Mouse (Mus musculus) myocyte (in vitro differentiated cells): ENCODE measurements at regions not wholly inside any gene's neighbourhood (a gene's known extent, or its start where the extent isn't known, plus 50 kb on each side); places are given as distances from the start of the nearest gene placed in this dataset.

ENCODE experiments used
- H3K27me3 ChIP-seq: one replicate; pipeline ENCODE4 v1.6.1; 2011; ENCODE audit not compliant: control insufficient read depth, insufficient read depth, insufficient read length
- H3K36me3 ChIP-seq: one replicate; pipeline ENCODE4 v1.6.1; 2011; ENCODE audit not compliant: control insufficient read depth, insufficient read depth
- H3K4me2 ChIP-seq: one replicate; pipeline ENCODE4 v1.6.1; 2011; ENCODE audit warnings: low read depth, control low read depth
- H3K4me3 ChIP-seq: one replicate; pipeline ENCODE4 v1.5.1; 2011; ENCODE audit warnings: mild to moderate bottlenecking, control low read depth, moderate library complexity
- H3K79me2 ChIP-seq: one replicate; pipeline ENCODE4 v1.6.1; 2011; ENCODE audit not compliant: control insufficient read depth, insufficient read depth
- H3ac ChIP-seq: one replicate; pipeline ENCODE4 v1.6.1; 2011; ENCODE audit not compliant: control insufficient read depth, insufficient read length
- CEBPB ChIP-seq: IDR thresholded peaks from 2 replicates; pipeline ENCODE4 v1.6.1; 2011; ENCODE audit warnings: mild to moderate bottlenecking, moderate library complexity; ENCODE audit not compliant: poor library complexity, insufficient read depth, severe bottlenecking
- E2F4 ChIP-seq: IDR thresholded peaks from one replicate; pipeline ENCODE4 v1.6.1; 2011; ENCODE audit warnings: mild to moderate bottlenecking, control low read depth, moderate library complexity; ENCODE audit not compliant: insufficient read depth
- MAX ChIP-seq: IDR thresholded peaks from one replicate; pipeline ENCODE4 v1.6.1; 2011; ENCODE audit warnings: low read depth, mild to moderate bottlenecking, control low read depth
- MYOD1 ChIP-seq, 3 experiments: IDR thresholded peaks; one replicate each; pipeline ENCODE4 v1.6.1; 2011; ENCODE audit warnings: control low read depth in 2 of 3, low read depth in 2 of 3, mild to moderate bottlenecking in 2 of 3, moderate library complexity in 1 of 3; ENCODE audit not compliant: insufficient read length in 2 of 3, control insufficient read depth in 1 of 3
- MYOG ChIP-seq, 3 experiments: IDR thresholded peaks; one replicate each; pipeline ENCODE4 v1.6.1; 2011; ENCODE audit warnings: control low read depth in 2 of 3, low read depth in 2 of 3, mild to moderate bottlenecking in 2 of 3; ENCODE audit not compliant: insufficient read length in 2 of 3, control insufficient read depth in 1 of 3, insufficient read depth in 1 of 3
- POLR2A ChIP-seq: IDR thresholded peaks from one replicate; pipeline ENCODE4 v1.6.1; 2011; ENCODE audit warnings: low read depth, mild to moderate bottlenecking, control low read depth, moderate library complexity; ENCODE audit not compliant: insufficient read length
- POLR2AphosphoS2 ChIP-seq: IDR thresholded peaks from one replicate; pipeline ENCODE4 v1.6.1; 2011; ENCODE audit warnings: low read depth, control low read depth; ENCODE audit not compliant: insufficient read length
- REST ChIP-seq: IDR thresholded peaks from one replicate; pipeline ENCODE4 v1.6.1; 2011; ENCODE audit warnings: mild to moderate bottlenecking, control low read depth, moderate library complexity; ENCODE audit not compliant: insufficient read depth, insufficient read length
- SRF ChIP-seq: IDR thresholded peaks from one replicate; pipeline ENCODE4 v1.6.1; 2011; ENCODE audit warnings: low read depth; ENCODE audit not compliant: control insufficient read depth, insufficient read length
- TCF12 ChIP-seq: IDR thresholded peaks from one replicate; pipeline ENCODE4 v1.6.1; 2011; ENCODE audit warnings: mild to moderate bottlenecking, control low read depth; ENCODE audit not compliant: poor library complexity, insufficient read depth, severe bottlenecking
- TCF3 ChIP-seq: IDR thresholded peaks from one replicate; pipeline ENCODE4 v1.6.1; 2011; ENCODE audit warnings: low read depth, control low read depth; ENCODE audit not compliant: insufficient read length
- USF1 ChIP-seq: IDR thresholded peaks from one replicate; pipeline ENCODE4 v1.6.1; 2011; ENCODE audit warnings: low read depth, mild to moderate bottlenecking, control low read depth, moderate library complexity

- no peaks in the 10 kb centered on the region for H3K79me2 ChIP-seq
- no peaks in the 10 kb centered on the region for H3K36me3 ChIP-seq
- no peaks in the 10 kb centered on the region for H3K27me3 ChIP-seq
- H3K4me2 ChIP-seq, result no peak overlapping the region
- H3K4me3 ChIP-seq, result no peak overlapping the region
- H3ac ChIP-seq, result no peak overlapping the region
- TF ChIP-seq SRF (no peak), MAX (no peak), POLR2A (no peak), TCF12 (no peak), TCF3 (no peak), USF1 (no peak)
Measured at GRCm38 (mm10) chr4:9003891-9004290, 765.0 kb upstream of the Car8 start.

DNA sequence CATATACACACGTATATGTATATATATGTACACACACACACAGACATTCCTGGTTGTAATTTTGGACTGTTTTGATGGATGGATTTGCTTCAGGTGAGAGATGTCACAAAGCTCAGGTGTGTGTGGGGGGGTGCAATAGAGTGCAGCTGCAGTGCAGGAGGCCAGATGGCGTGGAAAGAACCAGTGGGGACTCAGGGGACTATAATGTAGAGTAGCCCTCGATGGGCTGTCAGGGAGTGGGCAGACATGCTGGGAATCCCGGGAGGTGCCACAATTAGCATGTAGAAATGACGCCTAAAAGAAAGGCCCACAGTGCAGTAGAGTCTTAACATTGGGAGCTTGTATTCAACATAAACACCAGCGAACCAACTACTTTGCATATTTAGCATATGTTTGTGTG, 763.5 kb upstream of the Car8 start:
- Histone ChIP-seq H3K27me3 (no peaks in the 10 kb centered on the region), H3K36me3 (no peaks in the 10 kb centered on the region), H3K4me3 (no peak overlapping the region), H3ac (no peak overlapping the region), H3K79me2 (no peaks in the 10 kb centered on the region), H3K4me2 (no peak overlapping the region)
- no peak for TF ChIP-seq TCF12
- no peak for TF ChIP-seq MAX
- no peak for TF ChIP-seq POLR2A
- TF ChIP-seq USF1, result no peak
- TF ChIP-seq MYOG (IDR thresholded peaks at IDR 0.05; ENCODE audit: control insufficient read depth in 1 of 3, insufficient read depth in 1 of 3, insufficient read length in 2 of 3, low read depth in 2 of 3), result no peak
- no peak for TF ChIP-seq MYOD1 (IDR thresholded peaks at IDR 0.05; ENCODE audit: control insufficient read depth in 1 of 3, insufficient read length in 2 of 3, low read depth in 2 of 3)
- TF ChIP-seq REST, result no peak
- no peak for TF ChIP-seq CEBPB

DNA sequence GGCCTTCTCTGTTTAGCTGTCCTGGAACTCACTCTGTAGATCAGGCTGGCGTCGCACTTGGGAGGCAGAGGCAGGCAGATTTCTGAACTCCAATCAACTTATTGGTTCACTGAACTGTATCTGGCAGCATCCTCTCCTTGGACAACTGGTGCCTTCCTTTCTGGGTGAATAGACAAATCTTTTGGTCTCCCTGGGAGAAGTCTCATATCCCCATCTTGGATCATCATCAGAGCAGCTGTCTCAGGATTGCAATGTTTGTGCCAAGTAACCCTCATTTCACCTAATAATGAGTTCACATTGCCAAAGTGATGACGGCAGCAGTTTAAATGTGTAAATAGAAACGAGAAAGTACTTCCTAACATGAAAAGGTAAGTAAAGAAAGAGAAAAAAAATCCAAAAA, 759.8 kb upstream of the Car8 start:
- Histone ChIP-seq H3K4me2 (no peak overlapping the region), H3K27me3 (no peaks in the 10 kb centered on the region), H3K36me3 (no peaks in the 10 kb centered on the region), H3K79me2 (no peaks in the 10 kb centered on the region), H3K4me3 (no peak overlapping the region), H3ac (no peak overlapping the region)
- TF ChIP-seq MYOG (IDR thresholded peaks at IDR 0.05; ENCODE audit: control insufficient read depth in 1 of 3, insufficient read depth in 1 of 3, insufficient read length in 2 of 3, low read depth in 2 of 3) (peak in 1 of 3 experiments; percentile 12), MYOD1 (IDR thresholded peaks at IDR 0.05; ENCODE audit: control insufficient read depth in 1 of 3, insufficient read length in 2 of 3, low read depth in 2 of 3) (no peak)

- H3K36me3 ChIP-seq, result no peaks in the 10 kb centered on the region
- H3K4me2 ChIP-seq, result no peak overlapping the region
- H3ac ChIP-seq, result no peak overlapping the region
- no peak overlapping the region for H3K4me3 ChIP-seq
- TF ChIP-seq E2F4 (no peak), USF1 (no peak), REST (no peak), MYOG (IDR thresholded peaks at IDR 0.05; ENCODE audit: control insufficient read depth in 1 of 3, insufficient read depth in 1 of 3, insufficient read length in 2 of 3, low read depth in 2 of 3) (no peak), MYOD1 (IDR thresholded peaks at IDR 0.05; ENCODE audit: control insufficient read depth in 1 of 3, insufficient read length in 2 of 3, low read depth in 2 of 3) (no peak), SRF (no peak), CEBPB (no peak), TCF12 (no peak), TCF3 (no peak), POLR2AphosphoS2 (no peak), MAX (no peak), POLR2A (no peak)
- no peaks in the 10 kb centered on the region for H3K27me3 ChIP-seq
- H3K79me2 ChIP-seq, result no peaks in the 10 kb centered on the region
Measured at GRCm38 (mm10) chr4:8992171-8992570, 753.3 kb upstream of the Car8 start.

GRCm38 (mm10) chr4:8990551-8990950, 751.7 kb upstream of the Car8 start:
- Histone ChIP-seq H3K79me2 (no peaks in the 10 kb centered on the region), H3K27me3 (no peaks in the 10 kb centered on the region), H3K4me2 (no peak overlapping the region), H3K36me3 (no peaks in the 10 kb centered on the region), H3K4me3 (no peak overlapping the region), H3ac (no peak overlapping the region)
- no peak for TF ChIP-seq E2F4
- TF ChIP-seq CEBPB, result no peak
- TF ChIP-seq REST, result no peak
- TF ChIP-seq SRF, result no peak
- TF ChIP-seq USF1, result no peak
- TF ChIP-seq MYOG (IDR thresholded peaks at IDR 0.05; ENCODE audit: control insufficient read depth in 1 of 3, insufficient read depth in 1 of 3, insufficient read length in 2 of 3, low read depth in 2 of 3), result no peak
- no peak for TF ChIP-seq TCF12
- TF ChIP-seq POLR2AphosphoS2, result no peak
- no peak for TF ChIP-seq MAX
- no peak for TF ChIP-seq POLR2A
- TF ChIP-seq MYOD1 (IDR thresholded peaks at IDR 0.05; ENCODE audit: control insufficient read depth in 1 of 3, insufficient read length in 2 of 3, low read depth in 2 of 3), result no peak
- no peak for TF ChIP-seq TCF3

DNA sequence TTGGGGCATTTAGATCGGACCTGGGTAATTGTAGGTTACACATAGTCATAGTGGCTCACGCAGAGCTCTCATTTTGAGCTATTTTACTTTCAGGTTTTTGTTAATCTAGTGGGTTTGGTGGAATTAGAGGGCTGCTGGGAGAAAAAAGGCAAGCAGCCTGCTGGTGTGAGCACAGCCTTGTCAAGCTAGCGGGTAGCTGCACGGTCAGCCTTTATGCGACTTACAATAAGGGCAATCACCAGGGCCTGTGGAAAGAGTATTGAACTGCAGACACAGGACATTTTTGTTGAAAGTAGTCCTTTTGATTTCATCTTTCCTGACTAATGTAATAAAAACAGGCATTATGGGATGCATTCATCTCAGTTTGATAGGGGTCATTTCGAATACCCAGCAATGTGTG, 750.8 kb upstream of the Car8 start:
- no peak for TF ChIP-seq USF1
- no peak for TF ChIP-seq REST
- TF ChIP-seq SRF, result no peak
- TF ChIP-seq TCF12, result no peak
- no peak for TF ChIP-seq E2F4
- no peak for TF ChIP-seq POLR2AphosphoS2
- no peak for TF ChIP-seq POLR2A
- no peak for TF ChIP-seq MYOD1 (IDR thresholded peaks at IDR 0.05; ENCODE audit: control insufficient read depth in 1 of 3, insufficient read length in 2 of 3, low read depth in 2 of 3)
- no peak for TF ChIP-seq TCF3
- no peak for TF ChIP-seq MAX
- TF ChIP-seq MYOG (IDR thresholded peaks at IDR 0.05; ENCODE audit: control insufficient read depth in 1 of 3, insufficient read depth in 1 of 3, insufficient read length in 2 of 3, low read depth in 2 of 3), result no peak
- TF ChIP-seq CEBPB, result no peak
- Histone ChIP-seq H3ac (no peak overlapping the region), H3K79me2 (no peaks in the 10 kb centered on the region), H3K27me3 (no peaks in the 10 kb centered on the region), H3K4me2 (no peak overlapping the region), H3K36me3 (no peaks in the 10 kb centered on the region), H3K4me3 (no peak overlapping the region)
